Mouse (Mus musculus) lung, postnatal 0 days (tissue): ENCODE measurements at regions not wholly inside any gene's neighbourhood (a gene's known extent, or its start where the extent isn't known, plus 50 kb on each side); places are given as distances from the start of the nearest gene placed in this dataset.

Experiments
- CTCF ChIP-seq: IDR thresholded peaks from 2 replicates; pipeline ENCODE4 v1.5.1; 2016; ENCODE audit warnings: antibody characterized with exemption, mild to moderate bottlenecking
- EP300 ChIP-seq: IDR thresholded peaks from 2 replicates; pipeline ENCODE4 v1.6.1; 2016; ENCODE audit warnings: antibody characterized with exemption, mild to moderate bottlenecking, control low read depth

- TF ChIP-seq EP300 (no peak), CTCF (no peak)
Observed at GRCm38 (mm10) chr8:8870487-8870886, 180.2 kb upstream of the Arglu1 start.
